Mouse (Mus musculus): Measurements from ENCODE around the gene Olfr391-ps. TPM values are rescaled to one million over a fixed set of nuclear protein-coding genes. Genes with fewer than 3 reads are reported as not detected.

Gene Olfr391-ps
- not detected for polyA plus RNA-seq (2017; shearing (Covaris generic))

GRCm38 (mm10) chr11:73802952-73803351 lies at the start of gene Olfr391-ps:
Olfr391-ps (minus strand) TSS chr11:73803052.

DNA sequence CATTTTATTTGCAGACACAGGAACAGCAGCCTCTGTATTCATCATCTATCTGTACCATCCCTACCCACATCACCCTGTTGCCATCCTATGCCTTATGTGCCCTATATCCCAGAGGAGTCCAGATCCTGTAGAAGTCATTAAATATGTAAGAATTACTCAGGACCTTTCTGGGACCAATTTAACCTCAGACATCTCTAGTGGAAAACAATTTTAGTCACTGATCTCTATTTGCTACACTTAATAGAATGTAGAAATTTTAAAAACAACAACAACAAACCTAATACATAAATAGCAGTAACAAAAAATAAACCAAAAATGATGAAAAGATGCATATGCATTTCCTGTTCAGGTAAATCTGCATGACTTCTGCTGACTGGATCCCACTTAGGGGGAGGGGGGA lies 48.5 kb upstream of the Olfr391-ps start, which contains the start of gene Olfr393:
TSS of gene Olfr393 (minus strand) at position 101 of the 400 bp plus-strand sequence.

DNA sequence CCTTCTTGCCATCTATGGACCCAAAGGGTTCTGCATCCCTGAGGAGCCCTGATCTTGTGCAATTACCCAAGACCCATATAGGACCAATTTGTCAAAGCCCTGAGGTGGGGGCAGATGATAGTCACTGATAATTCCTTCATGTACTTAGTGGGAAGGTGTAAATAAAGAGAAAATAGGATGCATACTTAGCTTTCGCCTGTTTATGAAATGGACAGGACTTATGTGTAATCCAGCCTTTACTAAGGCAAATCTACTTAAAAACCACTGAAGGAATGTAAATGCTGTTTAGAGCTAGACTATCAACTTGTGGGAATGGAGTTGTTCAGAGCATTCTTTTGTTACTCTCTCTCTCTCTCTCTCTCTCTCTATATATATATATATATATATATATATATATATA lies 14.1 kb upstream of the Olfr391-ps start, which contains the start of gene Olfr392:
TSS of gene Olfr392 (minus strand) at position 101 of the 400 bp plus-strand sequence.

GRCm38 (mm10) chr11:73782664-73783063 lies 20.2 kb downstream of the Olfr391-ps start, which contains the start of gene Olfr390:
Olfr390 (plus strand) TSS chr11:73782964.

DNA sequence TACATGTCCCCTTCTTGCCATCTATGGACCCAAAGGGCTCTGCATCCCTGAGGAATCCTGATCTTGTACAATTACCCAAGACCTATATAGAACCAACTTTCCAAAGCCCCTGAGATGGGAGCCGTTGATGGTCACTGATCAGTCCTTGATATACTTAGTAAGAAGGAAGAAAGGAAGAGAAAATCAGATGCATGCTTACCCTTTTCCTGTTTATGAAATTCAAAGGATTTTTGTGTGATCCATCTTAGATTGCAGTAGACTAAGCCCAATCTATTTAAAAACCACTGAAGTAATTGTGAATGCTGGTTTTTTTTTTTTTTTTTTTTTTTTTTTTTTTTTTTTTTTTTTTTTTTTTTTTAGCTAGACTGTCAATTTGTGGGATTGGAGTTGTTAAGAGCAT lies 22.2 kb downstream of the Olfr391-ps start, which contains the start of gene Olfr389:
TSS of gene Olfr389 (minus strand) at position 101 of the 400 bp plus-strand sequence.

Other genes with a start within 250 kb of the Olfr391-ps start
- not detected for gene Olfr385, start 210.0 kb downstream of the Olfr391-ps start, polyA plus RNA-seq (2017; shearing (Covaris generic))
- gene Olfr384, start 204.5 kb downstream of the Olfr391-ps start, polyA plus RNA-seq (2017; shearing (Covaris generic)): not detected
- gene Zfp735, start 114.3 kb downstream of the Olfr391-ps start, polyA plus RNA-seq (2017; shearing (Covaris generic)): not detected
- not detected for gene Olfr389, start 22.3 kb downstream of the Olfr391-ps start, polyA plus RNA-seq (2017; shearing (Covaris generic))
- not detected for gene Olfr390, start 20.1 kb downstream of the Olfr391-ps start, polyA plus RNA-seq (2017; shearing (Covaris generic))
- 0.27 TPM for gene Olfr392, start 14.0 kb upstream of the Olfr391-ps start, polyA plus RNA-seq (2017; shearing (Covaris generic))
- gene Olfr393, start 48.4 kb upstream of the Olfr391-ps start, polyA plus RNA-seq (2017; shearing (Covaris generic)): not detected
- not detected for gene Olfr394, start 87.7 kb upstream of the Olfr391-ps start, polyA plus RNA-seq (2017; shearing (Covaris generic))
- not detected for gene Olfr395, start 106.2 kb upstream of the Olfr391-ps start, polyA plus RNA-seq (2017; shearing (Covaris generic))
- not detected for gene Olfr23, start 133.6 kb upstream of the Olfr391-ps start, polyA plus RNA-seq (2017; shearing (Covaris generic))
- not detected for gene Olfr397, start 157.8 kb upstream of the Olfr391-ps start, polyA plus RNA-seq (2017; shearing (Covaris generic))
- gene Olfr398, start 187.4 kb upstream of the Olfr391-ps start, polyA plus RNA-seq (2017; shearing (Covaris generic)): 0.07 TPM